ENCODE assay signal across 27 mouse cellular contexts in genomic region chr11:33745821-33746329, GRCm38 (mm10).
DNase-seq lines count a peak whose midpoint lies in the region; ATAC-seq and TF ChIP-seq lines count a peak whose summit lies in the region.
"Had no signal": no experiment of that assay in that cellular context is flagged by ENCODE, and none has a peak within 500 bp of the region (broad histone marks: within the 10 kb centered on the region; RNA-seq: fewer than 3 reads in every experiment).

No protein-coding gene starts in this region.

- TF ChIP-seq CTCF in lung, adult 2 months (IDR thresholded peaks at IDR 0.05; ENCODE audit: insufficient read depth, low read length), result no peak

- WGBS in lung, embryonic 15.5 days, result 66% methylated on average over 3 of the region's 3 CpGs
- WGBS in lung, adult 2 months, result 80% methylated on average over 3 of the region's 3 CpGs

- no peaks in the 10 kb centered on the region for H3K9me3 ChIP-seq in lung, embryonic 15.5 days
- H3K9me3 ChIP-seq: embryonic facial prominence, embryonic 12.5 days; embryonic facial prominence, embryonic 15.5 days; heart, embryonic 15.5 days; hindbrain, embryonic 12.5 days; hindbrain, embryonic 15.5 days had no signal

- H3K4me3 ChIP-seq in lung, embryonic 15.5 days, result no peak overlapping the region
- no peak overlapping the region for H3K4me3 ChIP-seq in lung, adult 2 months (replicated peaks; ENCODE audit: extremely low read depth, low read depth, low read length)
- H3K4me3 ChIP-seq: embryonic facial prominence, embryonic 12.5 days; embryonic facial prominence, embryonic 15.5 days; gastrocnemius, adult 2 months; heart, adult 2 months; heart, embryonic 15.5 days; hindbrain, embryonic 12.5 days; hindbrain, embryonic 15.5 days had no signal

- ATAC-seq in lung, embryonic 15.5 days (ENCODE audit: borderline replicate concordance, extremely low read depth, low FRiP score, low TSS enrichment), result peak; percentile 55
- ATAC-seq: forebrain, embryonic 14.5 days; forebrain, postnatal 0 days; Patski had no signal

- no peak overlapping the region for H3K9ac ChIP-seq in lung, embryonic 15.5 days
- H3K9ac ChIP-seq: embryonic facial prominence, embryonic 12.5 days; embryonic facial prominence, embryonic 15.5 days; forebrain, postnatal 0 days; heart, embryonic 15.5 days; hindbrain, embryonic 12.5 days; hindbrain, embryonic 15.5 days had no signal

- no peak for TF ChIP-seq POLR2A in lung, adult 2 months (IDR thresholded peaks at IDR 0.05; ENCODE audit: borderline replicate concordance, extremely low read depth, low read depth, low read length)

- 0 out of 2 replicates have a peak overlapping the region, but pooled peaks have one; percentile 21 for H3K27ac ChIP-seq in lung, embryonic 15.5 days
- H3K27ac ChIP-seq: embryonic facial prominence, embryonic 12.5 days; embryonic facial prominence, embryonic 15.5 days; gastrocnemius, adult 2 months; heart, adult 2 months; heart, embryonic 15.5 days; hindbrain, embryonic 12.5 days; hindbrain, embryonic 15.5 days had no signal

- H3K4me1 ChIP-seq in lung, embryonic 15.5 days, result peaks cover 16% of the 10 kb centered on the region
- no peaks in the 10 kb centered on the region for H3K4me1 ChIP-seq in lung, adult 2 months (ENCODE audit: control insufficient read depth, insufficient read depth, low read length)
- H3K4me1 ChIP-seq: embryonic facial prominence, embryonic 15.5 days; heart, embryonic 15.5 days had no signal

- no peaks in the 10 kb centered on the region for H3K36me3 ChIP-seq in lung, embryonic 15.5 days
- H3K36me3 ChIP-seq: embryonic facial prominence, embryonic 12.5 days; embryonic facial prominence, embryonic 15.5 days; G1E; heart, embryonic 15.5 days; hindbrain, embryonic 12.5 days; hindbrain, embryonic 15.5 days had no signal

- no peaks in the 10 kb centered on the region for H3K27me3 ChIP-seq in lung, embryonic 15.5 days
- H3K27me3 ChIP-seq: embryonic facial prominence, embryonic 12.5 days; embryonic facial prominence, embryonic 15.5 days; heart, embryonic 15.5 days; hindbrain, embryonic 12.5 days; hindbrain, embryonic 15.5 days; Patski had no signal

- no peak overlapping the region for H3K4me2 ChIP-seq in lung, embryonic 15.5 days
- H3K4me2 ChIP-seq: embryonic facial prominence, embryonic 12.5 days; embryonic facial prominence, embryonic 15.5 days; heart, embryonic 11.5 days; heart, embryonic 15.5 days; hindbrain, embryonic 12.5 days; hindbrain, embryonic 15.5 days had no signal

- peak; percentile 14 to 35 for DNase-seq in heart, adult 18-20 months
- DNase-seq in heart, postnatal 4 days, result no peak
- no peak for DNase-seq in lung, adult 2 months
- DNase-seq in lung, postnatal 10 days, result peak; percentile 38
- peak; percentile 49 for DNase-seq in lung, postnatal 36 days
- no peak for DNase-seq in urinary bladder, postnatal 25 days (ENCODE audit: low spot score)
- DNase-seq: adrenal gland, postnatal 10 days; adrenal gland, postnatal 36 days; B cell, adult 2 months; cerebellum, adult 11 months; cerebellum, adult 2 months; cerebellum, adult 9-11 months; cerebellum, postnatal 25 days; forebrain, postnatal 0 days; gastrocnemius, adult 2 months; gastrocnemius, postnatal 14 days had no signal

Comparison
In these comparisons a context has a peak if more than half of its experiments do, and no peak if none do; other contexts are left out.
1. DNase-seq: peak in heart, adult 18-20 months (2 of 2), lung, postnatal 10 days (single experiment) and lung, postnatal 36 days (single experiment); none in heart, postnatal 4 days (single experiment), lung, adult 2 months (single experiment) and urinary bladder, postnatal 25 days (single experiment).